Mouse (Mus musculus): ENCODE data around the gene Epha1.

The Epha1 gene

DNA sequence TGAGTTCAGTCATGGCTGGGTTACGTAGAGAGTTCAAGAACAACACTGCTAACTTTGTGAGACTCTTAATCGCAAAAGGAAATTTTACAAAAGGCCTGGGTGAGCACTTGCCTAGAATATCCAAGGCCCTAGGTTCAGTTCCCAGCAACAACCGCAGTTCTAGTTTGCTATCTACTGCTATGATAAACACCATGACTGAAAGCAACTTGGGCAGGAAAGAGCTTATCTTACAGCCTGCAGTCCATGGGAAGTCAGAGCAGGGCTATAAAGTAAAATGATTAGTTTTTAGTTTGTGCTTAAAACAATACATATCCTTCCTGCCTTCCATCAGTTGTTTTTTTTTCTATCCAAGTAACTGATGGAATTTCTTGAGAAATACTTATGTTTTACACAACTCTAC is 46.6 kb downstream of the Epha1 start:
- in situ Hi-C loops (cut with MboI; ENCODE audit: low sequenced_read_pairs): no loop called here

DNA sequence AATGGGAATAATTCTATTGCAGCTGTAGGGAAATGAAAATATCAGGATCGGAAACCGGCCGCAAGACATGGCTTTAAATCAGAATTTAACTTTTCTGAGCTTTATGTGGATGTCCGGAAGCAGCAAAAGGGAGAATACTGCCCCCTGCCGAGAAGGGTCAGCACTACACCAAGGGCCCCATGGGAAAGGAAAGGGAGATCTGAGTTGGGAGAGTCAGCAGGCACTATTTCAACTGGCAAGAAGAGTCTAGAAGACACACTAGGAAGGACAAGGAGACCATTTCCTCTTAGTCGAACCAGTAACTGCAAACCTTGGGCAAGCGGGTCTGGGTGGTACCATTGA is 47.8 kb downstream of the Epha1 start:
- in situ Hi-C loops (cut with MboI; ENCODE audit: low sequenced_read_pairs): no loop called here

DNA sequence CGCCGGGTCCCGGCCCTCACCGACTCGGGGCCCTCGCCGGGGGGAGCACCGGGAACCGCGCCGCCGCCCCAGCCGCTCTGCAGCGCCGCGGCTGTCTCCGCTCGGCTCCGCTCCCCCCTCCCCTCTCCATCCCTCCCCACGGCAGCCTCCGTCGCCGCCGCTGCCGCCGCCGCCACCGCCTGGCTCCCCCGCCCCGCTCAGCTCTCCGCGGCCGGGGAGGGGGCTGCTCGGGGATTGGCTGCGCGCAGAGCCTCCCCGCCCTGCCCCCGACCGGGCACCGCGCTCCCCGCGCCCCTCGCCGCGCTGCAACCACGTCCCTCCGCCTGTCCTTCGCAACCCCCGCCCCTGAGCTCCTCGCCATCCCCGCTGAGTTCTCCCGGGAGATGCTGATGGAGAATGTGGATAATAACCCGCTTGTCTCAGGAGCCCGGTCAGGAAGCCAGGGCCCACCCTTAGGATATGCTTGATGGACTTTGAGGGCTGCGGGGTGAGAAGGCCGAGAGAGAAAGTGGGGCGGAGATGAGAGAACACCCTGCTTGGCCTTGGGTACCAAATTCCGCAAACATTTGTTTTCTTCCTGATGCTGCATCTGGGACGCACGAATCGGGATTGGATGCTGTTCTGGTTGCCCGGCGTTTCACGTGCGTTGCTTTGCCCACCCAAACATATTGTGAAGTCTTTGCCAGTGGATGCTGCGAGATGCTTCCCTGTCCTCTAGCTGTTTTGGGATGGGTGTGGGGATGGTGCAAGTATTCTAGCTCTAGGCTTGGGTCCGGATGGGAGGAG is 48.4 kb downstream of the Epha1 start, which contains the start of gene Fam131b:
Fam131b (minus strand) TSS at position 162 of the 786 bp plus-strand sequence.
- in situ Hi-C loops (cut with MboI; ENCODE audit: low sequenced_read_pairs): no loop called here

DNA sequence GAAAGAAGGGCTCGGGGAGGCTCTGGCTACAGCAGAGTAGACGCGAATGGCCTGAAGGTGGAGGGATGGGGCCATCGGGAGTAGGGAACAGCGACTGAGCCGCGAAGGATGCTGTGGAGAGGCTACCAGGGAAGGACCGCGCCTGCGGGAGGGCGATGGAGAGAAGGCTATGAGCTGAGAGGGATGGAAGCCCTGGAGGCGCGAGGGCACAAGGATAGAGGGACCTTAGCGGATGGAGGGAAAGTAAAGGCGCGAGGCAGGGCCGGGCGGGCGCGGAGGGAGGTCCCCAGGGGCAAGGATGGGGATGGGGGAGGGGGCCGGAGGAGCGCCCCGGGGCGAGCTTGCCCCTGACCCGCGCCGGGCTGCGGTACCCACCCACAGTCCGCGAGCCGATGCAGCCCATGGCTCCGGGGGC is 49.0 kb downstream of the Epha1 start:
- in situ Hi-C loops (cut with MboI; ENCODE audit: low sequenced_read_pairs): no loop called here

DNA sequence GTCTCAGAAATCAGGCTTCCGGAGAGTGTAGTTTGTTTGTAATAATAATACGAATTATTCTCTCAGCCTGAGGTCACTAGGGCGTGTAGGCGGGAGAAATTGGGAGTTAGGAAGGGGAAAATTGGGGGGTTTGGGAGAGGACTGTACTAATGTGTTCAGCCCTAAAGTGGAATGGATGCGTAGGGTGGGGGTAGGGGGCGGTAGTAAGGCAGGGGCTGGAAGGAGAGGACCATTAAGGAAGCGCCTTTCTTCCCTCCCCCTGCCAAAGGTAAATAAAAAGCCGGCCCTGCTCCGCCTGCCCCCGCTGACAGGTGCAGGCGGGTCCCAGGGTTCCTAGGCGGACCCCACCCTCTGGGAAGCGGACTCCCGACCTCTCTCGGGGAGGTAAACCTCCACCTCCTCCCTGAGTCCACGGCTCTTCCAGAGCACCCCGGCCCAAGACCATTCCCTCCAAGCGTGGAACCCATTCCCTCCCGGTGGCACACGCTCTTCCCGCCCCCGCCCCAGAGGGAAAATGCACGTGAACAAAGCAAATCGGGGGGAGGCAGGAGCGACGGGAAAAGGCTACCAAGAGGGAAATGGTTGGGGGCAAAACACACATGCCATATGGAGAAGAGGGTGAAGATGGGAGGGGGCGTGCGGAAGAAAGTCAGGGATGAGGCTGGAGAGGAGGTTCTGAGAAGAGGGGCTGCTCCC is 49.5 kb downstream of the Epha1 start:
- in situ Hi-C loops (cut with MboI; ENCODE audit: low sequenced_read_pairs): no loop called here

DNA sequence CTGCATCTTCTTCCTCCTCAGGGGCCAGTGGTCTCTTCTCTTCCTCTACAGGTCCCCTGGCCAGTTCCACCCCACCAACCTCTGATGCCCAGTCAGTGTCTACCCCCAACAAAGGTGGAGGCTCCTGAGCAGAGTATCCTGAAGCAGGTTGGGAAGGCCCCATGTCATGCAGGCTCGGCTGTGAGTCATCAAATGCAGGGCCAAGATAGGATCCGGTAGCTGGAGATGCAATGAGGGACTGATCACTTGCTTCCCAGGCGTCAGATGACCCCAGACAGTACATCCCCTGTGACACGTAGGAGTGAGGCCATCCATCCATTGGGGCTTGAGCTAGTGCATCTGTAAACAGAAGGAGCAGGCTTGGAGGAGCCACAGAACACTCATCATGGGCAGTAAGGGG is 54.8 kb downstream of the Epha1 start:
- in situ Hi-C loops (cut with MboI; ENCODE audit: low sequenced_read_pairs): no loop called here

DNA sequence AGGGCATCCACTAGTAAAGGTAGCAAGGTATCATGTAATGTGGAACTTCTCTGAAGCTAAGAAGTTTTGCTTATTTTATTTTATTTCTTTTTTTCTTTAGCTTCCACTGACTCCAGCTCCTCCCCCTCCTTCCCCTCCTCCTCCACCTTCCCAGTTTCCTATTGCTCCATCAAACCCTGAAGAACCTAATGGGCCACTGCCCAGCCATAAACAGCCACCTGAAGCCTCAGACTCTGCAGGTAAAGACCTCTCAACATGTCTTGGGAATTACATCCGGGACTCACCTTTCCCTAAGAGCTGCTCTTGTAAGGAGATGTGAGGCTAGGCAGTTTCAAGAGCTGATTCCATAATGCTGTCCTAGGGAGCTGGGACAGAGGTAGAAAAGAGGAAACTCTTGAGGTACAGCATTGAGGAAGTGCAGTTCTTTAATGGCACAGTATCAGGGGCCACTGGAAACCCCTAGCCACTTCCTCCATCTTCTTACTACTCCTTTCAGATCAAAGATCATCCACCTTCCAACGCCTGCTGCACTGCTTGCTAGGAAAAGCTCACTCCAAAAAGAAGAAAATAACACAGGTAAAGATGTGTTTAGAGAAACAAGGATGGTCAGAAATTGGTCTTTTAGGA is 62.5 kb downstream of the Epha1 start:
- in situ Hi-C loops (cut with MboI; ENCODE audit: low sequenced_read_pairs): no loop called here

DNA sequence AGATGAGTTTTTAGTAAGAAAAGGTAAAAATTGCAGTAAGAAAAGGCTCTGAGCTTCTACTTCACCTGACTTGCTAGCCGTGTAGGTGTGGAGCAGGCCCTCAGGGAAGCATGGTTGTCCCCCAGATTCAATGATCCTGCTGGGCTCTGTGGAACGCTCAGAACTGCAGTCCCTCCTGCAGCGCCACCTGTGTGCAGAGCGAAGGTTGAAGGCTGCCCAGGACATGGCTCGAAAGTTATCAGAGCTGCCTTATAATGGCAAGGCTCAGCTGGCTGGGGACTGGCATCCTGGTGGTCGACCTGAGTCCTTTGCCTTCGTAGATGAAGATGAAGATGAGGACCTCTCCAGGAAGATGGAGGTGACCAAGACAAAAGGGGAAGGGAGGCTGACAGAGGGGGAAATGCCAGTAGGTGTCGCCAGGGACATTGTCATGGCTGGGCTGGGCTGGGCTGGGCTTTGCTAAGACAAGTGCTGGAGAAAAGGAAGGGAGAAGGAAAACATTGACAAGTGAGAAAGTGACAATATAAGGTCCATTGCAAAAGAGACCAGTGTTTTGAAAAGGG is 63.2 kb downstream of the Epha1 start:
- in situ Hi-C loops (cut with MboI; ENCODE audit: low sequenced_read_pairs): no loop called here

Measured in CH12F3 (cell line).